Mouse (Mus musculus) neural tube, embryonic 13.5 days (tissue): ENCODE measurements at regions not wholly inside any gene's neighbourhood (a gene's known extent, or its start where the extent isn't known, plus 50 kb on each side); places are given as distances from the start of the nearest gene placed in this dataset.

Experiments
- ATAC-seq: fragments of 200-750 bp; cut with Nextera tagmentation; 2 replicates; pipeline ENCODE4 v1.8.0; 2017; ENCODE audit warnings: low read depth, mild to moderate bottlenecking, moderate TSS enrichment, moderate library complexity
- H3K27ac ChIP-seq: fragments of 300-500 bp; sonication (generic); replicated peaks from 2 replicates; pipeline ENCODE4 v1.5.1; 2015; ENCODE audit warnings: moderate library complexity, mild to moderate bottlenecking, inconsistent platforms
- H3K27me3 ChIP-seq: fragments of 300-500 bp; sonication (generic); 2 replicates; pipeline ENCODE4 v1.6.1; 2015; ENCODE audit warnings: mild to moderate bottlenecking, inconsistent platforms
- H3K36me3 ChIP-seq: fragments of 300-500 bp; sonication (generic); 2 replicates; pipeline ENCODE4 v1.6.1; 2015; ENCODE audit warnings: mild to moderate bottlenecking, inconsistent platforms
- H3K4me1 ChIP-seq: fragments of 300-500 bp; sonication (generic); replicated peaks from 2 replicates; pipeline ENCODE4 v1.6.1; 2015; ENCODE audit warnings: inconsistent platforms
- H3K4me2 ChIP-seq: fragments of 300-500 bp; sonication (generic); 2 replicates; pipeline ENCODE4 v1.6.1; 2015; ENCODE audit warnings: inconsistent platforms, mild to moderate bottlenecking, moderate library complexity
- H3K4me3 ChIP-seq: fragments of 300-500 bp; sonication (generic); 2 replicates; pipeline ENCODE4 v1.5.1; 2015; ENCODE audit warnings: mild to moderate bottlenecking, inconsistent platforms
- H3K9ac ChIP-seq: fragments of 300-500 bp; sonication (generic); 2 replicates; pipeline ENCODE4 v1.6.1; 2015; ENCODE audit warnings: moderate library complexity, mild to moderate bottlenecking, inconsistent platforms
- H3K9me3 ChIP-seq: fragments of 300-500 bp; sonication (generic); 2 replicates; pipeline ENCODE4 v1.6.1; 2016; ENCODE audit warnings: inconsistent platforms
- WGBS: fragments of 180-500 bp; shearing (Covaris S2); methylation state at CpG from one replicate; pipeline ENCODE4 v1.1.7; 2015; 5-methylcytosine and 5-hydroxymethylcytosine counted together

- Histone ChIP-seq H3K4me3 (no peak overlapping the region), H3K36me3 (no peaks in the 10 kb centered on the region), H3K27ac (peak overlapping the region; percentile 54), H3K9ac (no peak overlapping the region), H3K4me2 (peak overlapping the region; percentile 31), H3K9me3 (no peaks in the 10 kb centered on the region), H3K27me3 (no peaks in the 10 kb centered on the region), H3K4me1 (peaks cover 14% of the 10 kb centered on the region)
- peak; percentile 97 for ATAC-seq
- 16% methylated on average over 16 of the region's 16 CpGs for WGBS
Observed at GRCm38 (mm10) chr11:24685545-24686467, 608.0 kb downstream of the Bcl11a start.

- Histone ChIP-seq H3K4me3 (no peak overlapping the region), H3K36me3 (no peaks in the 10 kb centered on the region), H3K27me3 (no peaks in the 10 kb centered on the region), H3K27ac (no peak overlapping the region), H3K4me1 (peaks cover 14% of the 10 kb centered on the region), H3K4me2 (no peak overlapping the region), H3K9ac (no peak overlapping the region), H3K9me3 (no peaks in the 10 kb centered on the region)
- no peak for ATAC-seq
- 92% methylated on average over 2 of the region's 2 CpGs for WGBS
Observed at GRCm38 (mm10) chr11:24688160-24688782, 610.4 kb downstream of the Bcl11a start.

- no peak overlapping the region for H3K27ac ChIP-seq
- H3K9ac ChIP-seq, result no peak overlapping the region
- no peaks in the 10 kb centered on the region for H3K36me3 ChIP-seq
- no peak overlapping the region for H3K4me2 ChIP-seq
- H3K4me3 ChIP-seq, result no peak overlapping the region
- H3K27me3 ChIP-seq, result no peaks in the 10 kb centered on the region
- H3K9me3 ChIP-seq, result no peaks in the 10 kb centered on the region
- WGBS, result 48% methylated on average over 7 of the region's 7 CpGs
- no peak for ATAC-seq
- peaks cover 14% of the 10 kb centered on the region for H3K4me1 ChIP-seq
Observed at GRCm38 (mm10) chr11:24689807-24690333, 612.0 kb downstream of the Bcl11a start.

GRCm38 (mm10) chr11:24693926-24694325, 616.1 kb downstream of the Bcl11a start:
- no peak for ATAC-seq
- Histone ChIP-seq H3K4me3 (no peak overlapping the region), H3K4me2 (no peak overlapping the region), H3K36me3 (no peaks in the 10 kb centered on the region), H3K27me3 (no peaks in the 10 kb centered on the region), H3K9ac (no peak overlapping the region), H3K27ac (no peak overlapping the region), H3K9me3 (no peaks in the 10 kb centered on the region), H3K4me1 (0 out of 2 replicates have a peak, but pooled peaks cover 4% of the 10 kb centered on the region)
- 76% methylated on average over 6 of the region's 6 CpGs for WGBS

GRCm38 (mm10) chr11:24695010-24695720, 617.3 kb downstream of the Bcl11a start:
- no peak for ATAC-seq
- 0 out of 2 replicates have a peak, but pooled peaks cover 4% of the 10 kb centered on the region for H3K4me1 ChIP-seq
- H3K27ac ChIP-seq, result no peak overlapping the region
- no peak overlapping the region for H3K4me2 ChIP-seq
- WGBS, result 60% methylated on average over 5 of the region's 5 CpGs
- no peaks in the 10 kb centered on the region for H3K9me3 ChIP-seq
- H3K36me3 ChIP-seq, result no peaks in the 10 kb centered on the region
- H3K4me3 ChIP-seq, result no peak overlapping the region
- H3K27me3 ChIP-seq, result no peaks in the 10 kb centered on the region
- H3K9ac ChIP-seq, result no peak overlapping the region

- H3K9me3 ChIP-seq, result no peaks in the 10 kb centered on the region
- no peak for ATAC-seq
- H3K4me1 ChIP-seq, result 0 out of 2 replicates have a peak, but pooled peaks cover 4% of the 10 kb centered on the region
- H3K4me3 ChIP-seq, result no peak overlapping the region
- H3K36me3 ChIP-seq, result no peaks in the 10 kb centered on the region
- 39% methylated on average over 7 of the region's 7 CpGs for WGBS
- no peaks in the 10 kb centered on the region for H3K27me3 ChIP-seq
- H3K4me2 ChIP-seq, result no peak overlapping the region
- no peak overlapping the region for H3K9ac ChIP-seq
- no peak overlapping the region for H3K27ac ChIP-seq
Observed at GRCm38 (mm10) chr11:24696561-24696960, 618.7 kb downstream of the Bcl11a start.

GRCm38 (mm10) chr11:24708790-24709189, 630.9 kb downstream of the Bcl11a start:
- H3K4me3 ChIP-seq, result no peak overlapping the region
- 77% methylated on average over 3 of the region's 3 CpGs for WGBS
- no peaks in the 10 kb centered on the region for H3K27me3 ChIP-seq
- no peaks in the 10 kb centered on the region for H3K36me3 ChIP-seq
- ATAC-seq, result no peak
- H3K27ac ChIP-seq, result no peak overlapping the region
- no peak overlapping the region for H3K9ac ChIP-seq
- no peaks in the 10 kb centered on the region for H3K9me3 ChIP-seq
- no peaks in the 10 kb centered on the region; the same call in 1 of the 2 replicates for H3K4me1 ChIP-seq
- no peak overlapping the region for H3K4me2 ChIP-seq

GRCm38 (mm10) chr11:24716539-24717287, 638.9 kb downstream of the Bcl11a start:
- WGBS, result 54% methylated on average over 12 of the region's 12 CpGs
- Histone ChIP-seq H3K27ac (peak overlapping the region; percentile 49), H3K4me2 (peak overlapping the region; percentile 22; the same call in 1 of the 2 replicates), H3K9ac (0 out of 2 replicates have a peak overlapping the region, but pooled peaks have one; percentile 12), H3K4me1 (peaks cover 18% of the 10 kb centered on the region), H3K4me3 (no peak overlapping the region), H3K27me3 (no peaks in the 10 kb centered on the region), H3K9me3 (no peaks in the 10 kb centered on the region), H3K36me3 (no peaks in the 10 kb centered on the region)
- ATAC-seq, result no peak

GRCm38 (mm10) chr11:24724259-24724937, 646.5 kb downstream of the Bcl11a start:
- WGBS, result 87% methylated on average over 5 of the region's 5 CpGs
- Histone ChIP-seq H3K9ac (no peak overlapping the region), H3K9me3 (no peaks in the 10 kb centered on the region), H3K27ac (no peak overlapping the region), H3K4me3 (no peak overlapping the region), H3K36me3 (no peaks in the 10 kb centered on the region), H3K4me2 (no peak overlapping the region), H3K27me3 (no peaks in the 10 kb centered on the region), H3K4me1 (no peaks in the 10 kb centered on the region)
- no peak for ATAC-seq

- no peaks in the 10 kb centered on the region for H3K4me1 ChIP-seq
- no peak overlapping the region for H3K4me3 ChIP-seq
- H3K36me3 ChIP-seq, result no peaks in the 10 kb centered on the region
- H3K9me3 ChIP-seq, result no peaks in the 10 kb centered on the region
- 0 out of 2 replicates have a peak overlapping the region, but pooled peaks have one; percentile 23 for H3K27ac ChIP-seq
- no peak for ATAC-seq
- 26% methylated on average over 3 of the region's 3 CpGs for WGBS
- no peak overlapping the region for H3K9ac ChIP-seq
- H3K4me2 ChIP-seq, result no peak overlapping the region
- H3K27me3 ChIP-seq, result no peaks in the 10 kb centered on the region
Observed at GRCm38 (mm10) chr11:24726331-24726730, 648.5 kb downstream of the Bcl11a start.

GRCm38 (mm10) chr11:24727404-24727803, 649.5 kb downstream of the Bcl11a start:
- H3K4me2 ChIP-seq, result no peak overlapping the region
- no peaks in the 10 kb centered on the region for H3K27me3 ChIP-seq
- H3K9me3 ChIP-seq, result no peaks in the 10 kb centered on the region
- no peak overlapping the region for H3K27ac ChIP-seq
- H3K4me1 ChIP-seq, result no peaks in the 10 kb centered on the region
- no peak for ATAC-seq
- no peaks in the 10 kb centered on the region for H3K36me3 ChIP-seq
- 29% methylated on average over 1 of the region's 1 CpGs for WGBS
- H3K9ac ChIP-seq, result no peak overlapping the region
- H3K4me3 ChIP-seq, result no peak overlapping the region
